9 mouse cellular contexts compared by ENCODE assay signal in genomic region chr11:54144886-54145285, GRCm38 (mm10). TPM values are rescaled to one million over a fixed set of nuclear protein-coding genes. Genes with fewer than 3 reads are reported as not detected.
DNase-seq lines count a peak whose midpoint lies in the region; ATAC-seq lines count a peak whose summit lies in the region.
"Had no signal": no experiment of that assay in that cellular context is flagged by ENCODE, and none has a peak within 500 bp of the region (broad histone marks: within the 10 kb centered on the region; RNA-seq: fewer than 3 reads in every experiment).

No protein-coding gene starts in this region.

- H3K27me3 ChIP-seq in liver, embryonic 13.5 days, result peaks cover 15% of the 10 kb centered on the region; the same call in 1 of the 2 replicates
- H3K27me3 ChIP-seq: neural tube, embryonic 12.5 days had no signal

- no peaks in the 10 kb centered on the region for H3K36me3 ChIP-seq in liver, embryonic 13.5 days
- H3K36me3 ChIP-seq: neural tube, embryonic 12.5 days had no signal

- H3K27ac ChIP-seq in liver, embryonic 13.5 days, result no peak overlapping the region
- H3K27ac ChIP-seq: neural tube, embryonic 12.5 days had no signal

- no peaks in the 10 kb centered on the region for H3K9me3 ChIP-seq in liver, embryonic 13.5 days (replicated peaks)
- H3K9me3 ChIP-seq: neural tube, embryonic 12.5 days had no signal

- DNase-seq in urinary bladder, postnatal 14 days (ENCODE audit: low spot score), result peak; percentile 67
- DNase-seq in urinary bladder, postnatal 10 days (ENCODE audit: low spot score), result no peak
- peak; percentile 77 for DNase-seq in adrenal gland, postnatal 25 days
- DNase-seq in fibroblast of lung, adult 2 months (ENCODE audit: low read depth), result peak; percentile 31
- DNase-seq in kidney, adult 8-10 months, result peak; percentile 21 to 56
- peak; percentile 35 for DNase-seq in liver, embryonic 13.5 days
- peak; percentile 77 to 80 for DNase-seq in right cerebral cortex, adult 2 months (ENCODE audit: low spot score in 2 of 2)
- DNase-seq in urinary bladder, postnatal 36 days (ENCODE audit: low spot score in 2 of 2), result peak; percentile 35 to 60

- H3K4me1 ChIP-seq in liver, embryonic 13.5 days (replicated peaks), result no peaks in the 10 kb centered on the region
- H3K4me1 ChIP-seq: neural tube, embryonic 12.5 days had no signal

- no peak for ATAC-seq in liver, embryonic 13.5 days (ENCODE audit: low read depth)

- 10% methylated on average over 3 of the region's 3 CpGs for WGBS in liver, embryonic 13.5 days (ENCODE audit: insufficient replicate concordance)

- no peak overlapping the region for H3K4me2 ChIP-seq in liver, embryonic 13.5 days
- H3K4me2 ChIP-seq: neural tube, embryonic 12.5 days had no signal

- H3K4me3 ChIP-seq in liver, embryonic 13.5 days (replicated peaks), result no peak overlapping the region
- H3K4me3 ChIP-seq: neural tube, embryonic 12.5 days had no signal

- H3K9ac ChIP-seq in liver, embryonic 13.5 days, result no peak overlapping the region
- H3K9ac ChIP-seq: neural tube, embryonic 12.5 days had no signal

RNA-seq across cellular contexts. Expression of gene P4ha2, which starts 45.0 kb away (rescaled TPM):
- 30.0 and 36.7 TPM in 2 replicates for total RNA-seq in adrenal gland, postnatal 25 days (2021)
- polyA plus RNA-seq in liver, embryonic 13.5 days (2015; fragmentation: Nextera tagmentation; extraction: Ambion mirVana), result 4.1 and 4.4 TPM in 2 replicates
